Mouse (Mus musculus) brain, embryonic 14.5 days (tissue): ENCODE measurements around the gene Pik3r4.

ENCODE experiments used
- CTCF ChIP-seq: fragments of 200-500 bp; IDR thresholded peaks from 2 replicates; pipeline ENCODE4 v1.5.1; 2012; ENCODE audit warnings: inconsistent platforms, mild to moderate bottlenecking, moderate library complexity, borderline replicate concordance; ENCODE audit not compliant: insufficient read depth, insufficient read length; ENCODE audit errors: extremely low read depth
- POLR2A ChIP-seq: fragments of 200-500 bp; IDR thresholded peaks from 2 replicates; pipeline ENCODE4 v1.6.1; 2012; ENCODE audit warnings: mild to moderate bottlenecking, inconsistent platforms, borderline replicate concordance; ENCODE audit not compliant: poor library complexity, insufficient read depth, insufficient read length, severe bottlenecking; ENCODE audit errors: extremely low read depth

- TF ChIP-seq POLR2A, result no peak
- TF ChIP-seq CTCF, result no peak
Observed at GRCm38 (mm10) chr9:105719851-105720395, 77.1 kb downstream of the Pik3r4 start.
